Mouse (Mus musculus) stomach, embryonic 16.5 days (tissue): ENCODE measurements at regions not wholly inside any gene's neighbourhood (a gene's known extent, or its start where the extent isn't known, plus 50 kb on each side); places are given as distances from the start of the nearest gene placed in this dataset.
A peak's percentile ranks its signal among the peaks of the same experiment; 100 is the strongest.

Experiments
- ATAC-seq: fragments of 200-750 bp; cut with Nextera tagmentation; 2 replicates; pipeline ENCODE4 v1.8.0; 2017; ENCODE audit warnings: moderate number of reproducible peaks, moderate TSS enrichment; ENCODE audit not compliant: insufficient read depth, low FRiP score
- H3K27ac ChIP-seq: fragments of 300-500 bp; sonication (generic); 2 replicates; pipeline ENCODE4 v1.5.1; 2014; ENCODE audit warnings: low read length
- H3K27me3 ChIP-seq: fragments of 300-500 bp; sonication (generic); 2 replicates; pipeline ENCODE4 v1.6.1; 2014; ENCODE audit warnings: low read length, control low read depth, mixed read lengths; ENCODE audit not compliant: control insufficient read depth, insufficient read depth
- H3K36me3 ChIP-seq: fragments of 300-500 bp; sonication (generic); 2 replicates; pipeline ENCODE4 v1.6.1; 2014; ENCODE audit warnings: low read length; ENCODE audit not compliant: control insufficient read depth, insufficient read depth
- H3K4me1 ChIP-seq: fragments of 300-500 bp; sonication (generic); 2 replicates; pipeline ENCODE4 v1.6.1; 2014; ENCODE audit warnings: low read length, control low read depth, mixed read lengths; ENCODE audit not compliant: control insufficient read depth, insufficient read depth
- H3K4me2 ChIP-seq: fragments of 300-500 bp; sonication (generic); 2 replicates; pipeline ENCODE4 v1.6.1; 2014; ENCODE audit warnings: low read depth, low read length, mixed read lengths
- H3K4me3 ChIP-seq: fragments of 300-500 bp; sonication (generic); replicated peaks from 2 replicates; pipeline ENCODE4 v1.5.1; 2014; ENCODE audit warnings: mild to moderate bottlenecking, low read length
- H3K9ac ChIP-seq: fragments of 300-500 bp; sonication (generic); 2 replicates; pipeline ENCODE4 v1.6.1; 2014; ENCODE audit warnings: low read length
- H3K9me3 ChIP-seq: fragments of 300-500 bp; sonication (generic); replicated peaks from 2 replicates; pipeline ENCODE4 v1.6.1; 2016; ENCODE audit warnings: low read length, control low read depth; ENCODE audit not compliant: control insufficient read depth
- WGBS: fragments of 180-500 bp; shearing (Covaris S2); extraction: QIAGEN DNeasy Blood & Tissue Kit; methylation state at CpG from one replicate; pipeline ENCODE4 v1.1.7; 2014; 5-methylcytosine and 5-hydroxymethylcytosine counted together

DNA sequence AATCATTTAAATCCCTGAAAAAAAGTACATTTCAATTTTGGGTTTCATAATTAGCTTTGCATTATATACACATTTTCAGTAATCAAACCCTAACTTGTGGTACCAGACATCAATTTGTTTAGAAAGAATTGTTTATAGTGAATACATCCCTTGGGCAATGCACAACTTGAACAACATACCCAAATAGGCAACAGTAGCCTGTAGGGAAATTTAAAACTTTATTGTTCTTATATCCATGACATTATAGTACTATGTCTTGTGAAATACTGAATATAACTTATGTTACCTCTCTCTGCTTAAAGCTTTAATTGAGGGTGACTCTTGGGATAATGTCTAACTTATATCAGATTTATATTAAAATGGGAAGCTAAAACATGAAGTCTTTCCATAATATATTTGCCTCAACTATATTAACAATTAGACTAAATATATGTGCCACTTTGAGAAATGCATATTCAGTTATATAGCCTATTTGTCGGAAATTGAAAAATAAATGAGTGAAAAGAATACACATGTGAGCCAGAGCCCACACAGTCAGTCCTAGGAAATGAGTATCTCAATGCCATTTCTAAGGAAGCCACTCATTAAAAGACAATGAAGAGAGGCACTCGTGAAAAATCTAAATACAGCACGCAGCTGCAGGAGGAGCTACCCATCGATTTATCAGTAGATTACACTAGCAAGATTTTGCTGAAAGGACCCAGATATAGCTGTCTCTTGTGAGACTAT, 458.1 kb upstream of the Slitrk6 start:
- no peak for ATAC-seq
- whole genome bisulfite sequencing = 81% methylated on average over 4 of the region's 4 CpGs
- Histone ChIP-seq H3K4me3 (no peak overlapping the region), H3K36me3 (no peaks in the 10 kb centered on the region), H3K4me2 (no peak overlapping the region), H3K4me1 (no peaks in the 10 kb centered on the region), H3K9me3 (no peaks in the 10 kb centered on the region), H3K27me3 (no peaks in the 10 kb centered on the region), H3K9ac (no peak overlapping the region), H3K27ac (no peak overlapping the region)

GRCm38 (mm10) chr14:111226926-111227325, 448.0 kb upstream of the Slitrk5 start:
- no peak overlapping the region for H3K9ac ChIP-seq
- no peaks in the 10 kb centered on the region for H3K9me3 ChIP-seq
- WGBS = 82% methylated on average over 6 of the region's 6 CpGs
- no peaks in the 10 kb centered on the region for H3K36me3 ChIP-seq
- no peaks in the 10 kb centered on the region for H3K4me1 ChIP-seq
- no peak overlapping the region for H3K27ac ChIP-seq
- no peak for ATAC-seq
- H3K4me2 ChIP-seq = no peak overlapping the region
- H3K4me3 ChIP-seq = no peak overlapping the region
- no peaks in the 10 kb centered on the region for H3K27me3 ChIP-seq

GRCm38 (mm10) chr14:111239121-111239520, 435.8 kb upstream of the Slitrk5 start:
- Histone ChIP-seq H3K9me3 (no peaks in the 10 kb centered on the region), H3K27ac (no peak overlapping the region), H3K27me3 (no peaks in the 10 kb centered on the region), H3K4me2 (no peak overlapping the region), H3K36me3 (no peaks in the 10 kb centered on the region), H3K9ac (no peak overlapping the region), H3K4me1 (no peaks in the 10 kb centered on the region), H3K4me3 (no peak overlapping the region)
- 76% methylated on average over 2 of the region's 2 CpGs for WGBS
- no peak for ATAC-seq

DNA sequence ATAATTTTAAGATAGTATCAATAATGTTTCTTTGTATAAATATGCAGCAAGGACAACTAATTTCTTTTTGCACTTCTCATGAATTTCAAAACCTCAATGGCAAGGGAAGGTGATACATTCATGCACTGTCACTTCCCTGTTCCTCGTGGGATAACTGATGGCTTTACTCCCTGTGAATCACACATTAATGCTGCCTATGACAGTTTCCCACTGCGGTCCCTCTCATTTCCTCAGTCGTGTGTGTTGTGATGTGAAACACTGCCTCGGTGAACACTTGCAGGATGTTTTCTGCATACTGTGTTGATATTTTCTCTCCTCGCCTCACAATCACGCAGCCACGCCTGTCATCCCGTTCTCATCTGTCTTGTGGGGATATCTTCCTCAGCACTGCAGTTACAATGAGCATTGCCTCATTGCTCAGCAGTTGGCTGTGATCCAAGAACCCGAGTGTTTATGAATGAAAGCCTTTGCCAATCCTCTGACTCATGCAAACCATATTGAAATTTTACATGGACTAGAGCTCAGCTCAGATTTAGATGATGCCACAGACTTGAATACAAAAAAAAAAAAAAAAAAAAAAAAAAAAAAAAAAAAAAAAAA, 425.4 kb upstream of the Slitrk5 start:
- no peaks in the 10 kb centered on the region for H3K36me3 ChIP-seq
- no peak overlapping the region; the same call in 1 of the 2 replicates for H3K4me3 ChIP-seq
- 36% methylated on average over 9 of the region's 9 CpGs for WGBS
- H3K27ac ChIP-seq = no peak overlapping the region
- no peak overlapping the region for H3K9ac ChIP-seq
- ATAC-seq = peak; percentile 85
- H3K4me2 ChIP-seq = peak overlapping the region; percentile 29
- H3K4me1 ChIP-seq = no peaks in the 10 kb centered on the region
- no peaks in the 10 kb centered on the region for H3K27me3 ChIP-seq
- no peaks in the 10 kb centered on the region for H3K9me3 ChIP-seq

- WGBS = 65% methylated on average over 3 of the region's 3 CpGs
- H3K9me3 ChIP-seq = no peaks in the 10 kb centered on the region
- H3K9ac ChIP-seq = no peak overlapping the region
- H3K27me3 ChIP-seq = no peaks in the 10 kb centered on the region
- no peak overlapping the region for H3K4me3 ChIP-seq
- H3K36me3 ChIP-seq = no peaks in the 10 kb centered on the region
- no peak overlapping the region for H3K4me2 ChIP-seq
- H3K27ac ChIP-seq = no peak overlapping the region
- no peak for ATAC-seq
- no peaks in the 10 kb centered on the region for H3K4me1 ChIP-seq
Observed at GRCm38 (mm10) chr14:111253190-111253589, 421.7 kb upstream of the Slitrk5 start.

GRCm38 (mm10) chr14:111261696-111262095, 413.2 kb upstream of the Slitrk5 start:
- Histone ChIP-seq H3K27me3 (no peaks in the 10 kb centered on the region), H3K4me3 (no peak overlapping the region), H3K36me3 (no peaks in the 10 kb centered on the region), H3K4me1 (no peaks in the 10 kb centered on the region), H3K9ac (no peak overlapping the region), H3K9me3 (no peaks in the 10 kb centered on the region), H3K27ac (no peak overlapping the region), H3K4me2 (no peak overlapping the region)
- no peak for ATAC-seq

- Histone ChIP-seq H3K27me3 (no peaks in the 10 kb centered on the region), H3K36me3 (no peaks in the 10 kb centered on the region), H3K27ac (no peak overlapping the region), H3K9me3 (no peaks in the 10 kb centered on the region), H3K9ac (no peak overlapping the region), H3K4me1 (no peaks in the 10 kb centered on the region), H3K4me2 (no peak overlapping the region), H3K4me3 (no peak overlapping the region)
- no peak for ATAC-seq
- WGBS = 76% methylated on average over 4 of the region's 4 CpGs
Observed at GRCm38 (mm10) chr14:111270239-111270638, 404.7 kb upstream of the Slitrk5 start.

DNA sequence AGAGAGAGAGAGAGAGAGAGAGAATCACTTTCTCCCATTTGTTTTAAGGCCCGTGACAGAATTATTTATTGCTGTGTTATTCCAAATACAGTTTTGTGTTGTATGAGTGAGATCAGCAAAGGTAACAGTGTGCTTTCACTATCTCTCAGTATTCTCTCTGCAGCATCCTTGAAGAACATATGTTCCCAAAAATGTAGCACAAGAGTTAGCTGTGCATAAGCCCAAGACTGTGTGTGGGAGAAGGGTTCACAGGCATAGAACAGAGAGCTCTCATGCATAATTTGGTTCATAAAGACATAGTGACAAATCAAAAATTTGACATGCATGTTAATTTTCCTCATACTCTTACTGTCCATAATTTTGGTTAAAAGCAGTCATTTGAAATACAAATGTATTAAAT, 393.5 kb upstream of the Slitrk5 start:
- no peaks in the 10 kb centered on the region for H3K36me3 ChIP-seq

DNA sequence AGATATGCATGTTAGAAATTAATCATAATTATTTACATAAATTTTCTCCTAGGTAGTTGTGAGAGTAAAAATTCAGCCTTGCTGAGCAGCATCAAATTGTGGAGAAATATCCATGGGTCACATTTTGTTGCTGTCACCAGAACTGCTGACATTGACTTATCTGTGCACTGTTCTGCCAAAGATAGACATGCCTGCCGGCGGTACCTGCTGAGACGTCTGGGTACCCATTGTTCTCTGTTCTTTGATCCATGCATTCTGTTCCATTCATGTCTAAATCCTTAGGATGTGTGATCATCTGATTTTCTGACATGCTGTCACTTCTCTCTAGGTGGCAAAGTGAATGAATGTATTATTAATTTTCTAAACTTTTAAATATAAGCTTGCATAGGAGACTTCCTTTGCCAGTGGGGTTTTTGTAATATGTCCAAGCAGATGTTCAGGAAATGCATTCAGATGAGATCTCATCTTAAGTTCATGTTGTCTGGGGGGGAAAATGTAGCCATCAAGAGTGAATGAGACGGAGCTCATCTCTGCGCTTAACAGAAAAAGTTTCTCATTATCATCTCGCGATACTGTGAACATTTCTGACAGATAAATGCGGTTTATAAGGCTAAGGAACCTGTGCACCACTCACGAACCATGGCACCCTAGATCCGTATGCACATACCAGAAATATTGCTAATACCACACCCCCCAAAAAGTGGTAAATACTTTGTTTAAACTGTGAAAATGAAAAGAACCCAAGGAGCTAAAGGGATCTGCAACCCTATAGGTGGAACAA, 391.0 kb upstream of the Slitrk5 start:
- no peak overlapping the region for H3K9ac ChIP-seq
- ATAC-seq = no peak
- H3K9me3 ChIP-seq = no peaks in the 10 kb centered on the region
- H3K4me1 ChIP-seq = no peaks in the 10 kb centered on the region
- H3K27me3 ChIP-seq = no peaks in the 10 kb centered on the region
- H3K27ac ChIP-seq = no peak overlapping the region
- H3K36me3 ChIP-seq = no peaks in the 10 kb centered on the region
- H3K4me3 ChIP-seq = no peak overlapping the region
- WGBS = 87% methylated on average over 10 of the region's 10 CpGs
- no peak overlapping the region for H3K4me2 ChIP-seq

More for the DNA sequence above, 393.5 kb upstream of the Slitrk5 start:
- Histone ChIP-seq H3K27ac (no peak overlapping the region), H3K9me3 (no peaks in the 10 kb centered on the region), H3K27me3 (no peaks in the 10 kb centered on the region), H3K4me2 (no peak overlapping the region), H3K4me3 (no peak overlapping the region), H3K9ac (no peak overlapping the region), H3K4me1 (no peaks in the 10 kb centered on the region)
- no peak for ATAC-seq
- 90% methylated on average over 1 of the region's 1 CpGs for WGBS
